Mouse (Mus musculus) cortical plate, adult 2 months (tissue): ENCODE measurements at regions not wholly inside any gene's neighbourhood (a gene's known extent, or its start where the extent isn't known, plus 50 kb on each side); places are given as distances from the start of the nearest gene placed in this dataset.
A peak's percentile ranks its signal among the peaks of the same experiment; 100 is the strongest.

Source experiments
- H3K27ac ChIP-seq: fragments of 200-500 bp; 2 replicates; pipeline ENCODE4 v1.5.1; 2012; ENCODE audit warnings: low read length, control low read depth, inconsistent platforms; ENCODE audit not compliant: insufficient read depth
- H3K4me1 ChIP-seq: fragments of 200-500 bp; 2 replicates; pipeline ENCODE4 v1.6.1; 2011; ENCODE audit warnings: low read length; ENCODE audit not compliant: control insufficient read depth, insufficient read depth
- H3K4me3 ChIP-seq: fragments of 200-500 bp; 2 replicates; pipeline ENCODE4 v1.5.1; 2011; ENCODE audit warnings: mild to moderate bottlenecking, low read length, control low read depth; ENCODE audit not compliant: insufficient read depth
- CTCF ChIP-seq: fragments of 200-500 bp; IDR thresholded peaks from 2 replicates; pipeline ENCODE4 v1.5.1; 2011; ENCODE audit warnings: mild to moderate bottlenecking, control low read depth, low read length; ENCODE audit not compliant: insufficient read depth; ENCODE audit errors: extremely low read depth
- POLR2A ChIP-seq: fragments of 200-500 bp; IDR thresholded peaks from 2 replicates; pipeline ENCODE4 v1.6.1; 2011; ENCODE audit warnings: mild to moderate bottlenecking, low read length, control low read depth; ENCODE audit not compliant: insufficient read depth; ENCODE audit errors: extremely low read depth

- Histone ChIP-seq H3K4me1 (no peaks in the 10 kb centered on the region), H3K4me3 (no peak overlapping the region), H3K27ac (no peak overlapping the region)
- no peak for TF ChIP-seq CTCF
- TF ChIP-seq POLR2A = no peak
Observed at GRCm38 (mm10) chr16:70621750-70622149, 308.0 kb downstream of the Gbe1 start.

DNA sequence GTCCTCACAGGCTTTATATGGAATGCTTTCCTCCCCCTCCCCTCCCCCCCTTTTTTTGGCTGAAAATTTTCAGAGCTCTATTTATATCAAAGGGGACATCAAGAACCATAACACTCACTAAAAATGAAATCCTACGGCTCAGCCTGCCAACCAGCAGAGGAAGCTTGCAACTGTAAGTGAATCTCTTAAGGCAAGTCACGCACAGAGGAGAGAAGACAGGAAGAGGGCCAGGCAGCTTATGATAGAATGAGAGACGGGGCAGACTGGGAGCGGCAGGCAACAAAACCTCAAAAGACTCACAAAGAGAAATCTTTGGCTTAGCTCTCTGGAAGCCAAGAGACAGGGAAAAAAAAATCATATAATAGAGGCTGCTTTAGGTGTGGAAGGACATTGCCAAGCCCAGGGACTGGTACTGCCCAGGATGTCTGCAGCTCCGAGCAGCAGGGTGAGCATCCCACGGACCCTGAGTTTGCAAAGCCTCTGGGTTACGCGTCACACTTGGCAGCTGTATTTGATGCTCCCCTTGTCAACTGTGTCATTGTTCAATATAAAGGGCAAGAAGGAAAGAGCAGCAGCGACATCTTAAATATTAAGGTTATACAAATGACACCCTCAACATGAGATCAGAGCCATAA, 330.0 kb downstream of the Gbe1 start:
- H3K4me3 ChIP-seq = 0 out of 2 replicates have a peak overlapping the region, but pooled peaks have one; percentile 12
- peaks cover 2% of the 10 kb centered on the region; the same call in 1 of the 2 replicates for H3K4me1 ChIP-seq
- H3K27ac ChIP-seq = peak overlapping the region; percentile 59; the same call in 1 of the 2 replicates
- no peak for TF ChIP-seq CTCF
- TF ChIP-seq POLR2A = no peak

DNA sequence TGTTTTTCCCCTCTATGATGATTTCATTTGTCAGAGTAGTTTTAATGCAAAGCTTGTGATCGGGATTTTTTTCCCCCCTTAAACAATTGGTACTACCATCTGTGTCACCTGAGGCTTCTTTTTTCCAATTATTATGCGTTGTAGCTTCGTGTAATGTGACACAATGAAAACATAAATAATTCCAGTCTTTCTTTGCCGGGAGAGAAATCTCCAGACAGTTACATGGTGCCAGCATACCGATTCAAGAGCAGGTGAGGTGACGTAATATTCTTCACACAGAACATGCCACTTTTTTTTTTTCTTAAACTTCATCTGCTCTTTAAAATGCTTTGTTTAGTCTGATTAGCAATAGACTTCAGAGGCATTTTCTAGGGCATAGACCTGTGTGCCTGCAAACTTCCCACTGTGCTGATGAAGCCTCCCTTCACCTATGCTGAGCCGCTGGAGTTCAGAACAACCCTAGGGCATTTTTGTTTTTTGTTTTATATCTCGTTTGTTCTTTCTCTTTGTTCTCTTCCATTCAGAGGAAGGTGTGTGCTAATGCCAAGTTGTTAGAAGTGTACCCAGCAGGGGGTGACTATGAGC, 331.0 kb downstream of the Gbe1 start:
- Histone ChIP-seq H3K4me3 (no peak overlapping the region), H3K27ac (no peak overlapping the region), H3K4me1 (peaks cover 2% of the 10 kb centered on the region; the same call in 1 of the 2 replicates)
- TF ChIP-seq POLR2A = no peak
- no peak for TF ChIP-seq CTCF

DNA sequence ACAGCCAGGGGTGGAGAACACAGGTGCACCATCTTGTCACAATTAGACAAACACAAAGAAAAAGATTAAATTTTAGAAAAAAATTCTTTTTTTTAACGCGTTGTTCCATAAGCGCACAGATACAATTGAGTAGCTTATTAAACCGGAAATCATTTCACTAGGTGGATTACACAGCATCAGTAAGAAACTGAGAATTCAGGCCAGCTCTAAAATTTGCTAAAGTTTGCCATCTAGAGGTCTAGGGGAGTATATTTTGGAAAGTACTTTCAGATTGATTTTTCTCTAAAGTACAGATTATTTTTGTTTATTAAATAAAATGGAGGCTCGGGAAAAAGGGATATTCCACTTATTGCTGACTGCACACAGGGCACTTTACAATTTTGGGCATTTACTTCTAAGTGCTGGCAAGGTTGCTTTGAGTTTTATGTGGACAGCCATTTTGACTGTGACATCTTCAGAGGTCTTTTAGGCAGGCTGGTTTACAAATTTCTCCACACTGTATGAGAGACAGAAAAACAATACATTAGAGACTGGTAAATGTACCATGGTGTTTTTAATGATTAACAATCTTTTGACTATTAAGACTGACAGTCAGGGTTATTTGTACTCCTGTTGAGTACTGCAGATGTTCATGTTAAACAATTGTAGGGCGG, 340.8 kb downstream of the Gbe1 start:
- no peaks in the 10 kb centered on the region for H3K4me1 ChIP-seq
- TF ChIP-seq CTCF (no peak), POLR2A (no peak)
- no peak overlapping the region for H3K4me3 ChIP-seq
- no peak overlapping the region for H3K27ac ChIP-seq

DNA sequence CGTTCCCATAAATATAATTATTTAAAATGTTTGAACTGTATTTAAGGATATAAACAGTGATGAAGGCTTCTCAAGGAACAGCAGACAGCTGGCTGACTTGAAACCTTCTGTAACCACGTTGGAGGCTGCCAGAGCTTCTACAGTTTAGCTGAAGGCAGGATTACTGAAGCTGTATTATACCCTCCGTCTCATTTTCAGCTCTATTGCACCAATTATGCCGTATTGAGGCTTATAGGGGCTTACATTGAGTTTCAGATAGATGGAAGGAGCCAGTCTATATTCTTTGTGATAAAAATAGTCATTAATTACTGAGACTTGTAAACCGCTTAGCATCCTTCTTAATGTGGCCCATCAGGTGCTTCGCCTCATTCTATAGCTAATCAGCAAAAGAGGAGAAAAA, 376.1 kb downstream of the Gbe1 start:
- TF ChIP-seq POLR2A (no peak), CTCF (no peak)
- Histone ChIP-seq H3K27ac (no peak overlapping the region), H3K4me1 (no peaks in the 10 kb centered on the region), H3K4me3 (no peak overlapping the region)

- no peak overlapping the region for H3K27ac ChIP-seq
- TF ChIP-seq CTCF (no peak), POLR2A (no peak)
- no peak overlapping the region for H3K4me3 ChIP-seq
Observed at GRCm38 (mm10) chr16:70724722-70725284, 411.1 kb downstream of the Gbe1 start.

GRCm38 (mm10) chr16:70725291-70725801, 411.6 kb downstream of the Gbe1 start:
- no peak for TF ChIP-seq CTCF
- TF ChIP-seq POLR2A = no peak
- Histone ChIP-seq H3K4me3 (no peak overlapping the region), H3K4me1 (no peaks in the 10 kb centered on the region; the same call in 1 of the 2 replicates), H3K27ac (no peak overlapping the region)

More at GRCm38 (mm10) chr16:70724722-70725284, 411.1 kb downstream of the Gbe1 start:
- no peaks in the 10 kb centered on the region; the same call in 1 of the 2 replicates for H3K4me1 ChIP-seq

DNA sequence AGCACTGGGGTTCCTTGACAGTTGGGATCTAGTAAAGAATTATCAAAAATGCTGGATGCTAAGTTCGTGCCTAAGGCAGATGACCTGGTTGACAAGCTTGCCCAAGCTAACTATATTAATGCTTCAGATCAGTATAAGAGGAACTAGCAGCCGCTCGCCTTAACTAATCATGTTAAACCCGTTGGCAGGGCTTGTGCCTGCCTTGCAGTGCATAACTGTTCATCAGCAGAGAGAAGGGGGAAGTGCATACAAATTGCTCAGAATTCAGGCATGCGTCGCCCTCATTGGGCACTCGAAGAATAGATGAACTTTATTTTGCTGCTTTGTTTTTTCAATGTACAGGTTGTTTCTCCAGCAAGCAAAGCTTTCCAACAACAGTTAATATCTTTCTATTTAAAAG, 419.3 kb downstream of the Gbe1 start:
- H3K4me3 ChIP-seq = no peak overlapping the region
- no peak overlapping the region for H3K27ac ChIP-seq
- no peaks in the 10 kb centered on the region for H3K4me1 ChIP-seq
- TF ChIP-seq POLR2A (no peak), CTCF (no peak)

GRCm38 (mm10) chr16:70740046-70740445, 426.3 kb downstream of the Gbe1 start:
- Histone ChIP-seq H3K4me1 (no peaks in the 10 kb centered on the region), H3K4me3 (no peak overlapping the region), H3K27ac (no peak overlapping the region)
- TF ChIP-seq POLR2A = no peak
- TF ChIP-seq CTCF = no peak
